Mouse (Mus musculus) gastrocnemius, adult 8-10 months (tissue): ENCODE results near the gene Cpz. TPM values are rescaled to one million over a fixed set of nuclear protein-coding genes. Genes with fewer than 3 reads are reported as not detected.

Experiments
- DNase-seq, 2 experiments: peaks; one replicate each; pipeline ENCODE4 v3.0.0; 2022; ENCODE audit warnings: low spot score in 2 of 2
- total RNA-seq, 4 experiments: library from RNA; stranded (reverse); gene quantifications; 2 replicates each; pipeline ENCODE4 v1.2.4; 2022

The Cpz gene
- total RNA-seq, 4 experiments from 2014 or later = 0.25 TPM; not detected in 3

- DNase-seq = no peak
Measured at GRCm38 (mm10) chr5:35531586-35531985, 6.1 kb upstream of the Cpz start.

GRCm38 (mm10) chr5:35530442-35530841 lies 4.9 kb upstream of the Cpz start:
- DNase-seq = no peak

- no peak for DNase-seq
Measured at GRCm38 (mm10) chr5:35524381-35524780, 1.1 kb downstream of the Cpz start.

- DNase-seq = peak; percentile 12 to 19
Measured at GRCm38 (mm10) chr5:35523735-35524134, 1.8 kb downstream of the Cpz start.

GRCm38 (mm10) chr5:35516781-35517180 lies 8.7 kb downstream of the Cpz start:
- DNase-seq = no peak

- no peak for DNase-seq
Measured at GRCm38 (mm10) chr5:35510589-35510988, 14.9 kb downstream of the Cpz start.

- no peak for DNase-seq
Measured at GRCm38 (mm10) chr5:35505016-35505415, 20.5 kb downstream of the Cpz start.

GRCm38 (mm10) chr5:35497344-35497743 lies 28.2 kb downstream of the Cpz start:
- no peak for DNase-seq

- DNase-seq = no peak
Measured at GRCm38 (mm10) chr5:35495989-35496388, 29.5 kb downstream of the Cpz start.

GRCm38 (mm10) chr5:35494773-35495390 lies 30.6 kb downstream of the Cpz start:
- DNase-seq = no peak

- DNase-seq = no peak
Measured at GRCm38 (mm10) chr5:35493770-35494169, 31.7 kb downstream of the Cpz start.

GRCm38 (mm10) chr5:35479521-35479920 lies 46.0 kb downstream of the Cpz start:
- DNase-seq = no peak

- DNase-seq = no peak
Measured at GRCm38 (mm10) chr5:35475236-35475635, 50.3 kb downstream of the Cpz start.

- DNase-seq = no peak
Measured at GRCm38 (mm10) chr5:35470885-35471528, 54.5 kb downstream of the Cpz start.

- DNase-seq = no peak
Measured at GRCm38 (mm10) chr5:35465966-35466635, 59.4 kb downstream of the Cpz start.

- no peak for DNase-seq
Measured at GRCm38 (mm10) chr5:35462081-35462480, 63.4 kb downstream of the Cpz start.

GRCm38 (mm10) chr5:35459760-35460159 lies 65.7 kb downstream of the Cpz start:
- no peak for DNase-seq

- no peak for DNase-seq
Measured at GRCm38 (mm10) chr5:35458267-35458666, 67.2 kb downstream of the Cpz start.

GRCm38 (mm10) chr5:35457364-35457763 lies 68.1 kb downstream of the Cpz start:
- DNase-seq = no peak

GRCm38 (mm10) chr5:35454187-35454800 lies 71.2 kb downstream of the Cpz start:
- no peak for DNase-seq
